Mouse (Mus musculus) liver, postnatal 0 days (tissue): ENCODE results near the gene Tmem243.

ENCODE experiments used
- CTCF ChIP-seq: sonication (generic); IDR thresholded peaks from 2 replicates; pipeline ENCODE4 v1.5.1; 2016; ENCODE audit warnings: antibody characterized with exemption, low read depth
- EP300 ChIP-seq: IDR thresholded peaks from 2 replicates; pipeline ENCODE4 v1.6.1; 2016; ENCODE audit warnings: antibody characterized with exemption, low read depth, mild to moderate bottlenecking

DNA sequence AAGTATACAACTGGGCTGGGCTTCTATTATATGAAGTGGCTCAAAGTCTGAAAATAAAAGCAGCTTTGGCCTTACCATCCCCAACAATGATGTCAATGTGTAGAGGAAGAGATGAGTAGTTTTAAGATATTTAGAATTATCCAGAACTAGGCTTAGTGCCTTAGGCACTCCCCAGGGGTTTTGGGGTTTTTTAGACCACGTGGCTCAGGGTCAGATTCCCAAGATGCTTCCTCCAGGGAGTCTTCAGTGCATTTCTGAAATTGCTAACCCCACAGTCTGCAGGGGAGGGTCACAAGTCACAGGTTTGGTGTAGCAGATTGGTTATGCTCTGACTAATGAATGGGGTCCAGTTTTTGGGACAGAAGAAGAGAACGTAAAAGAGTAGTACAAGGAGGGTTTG lies 10.8 kb downstream of the Tmem243 start:
- TF ChIP-seq CTCF = no peak
- no peak for TF ChIP-seq EP300
